Mouse (Mus musculus): ENCODE measurements around the gene Ulk3. TPM values are rescaled to one million over a fixed set of nuclear protein-coding genes. Genes with fewer than 3 reads are reported as not detected.

Ulk3 gene
- total and polyA plus RNA-seq, 3 experiments = 2.6 to 11.4 (median 10.0) TPM

DNA sequence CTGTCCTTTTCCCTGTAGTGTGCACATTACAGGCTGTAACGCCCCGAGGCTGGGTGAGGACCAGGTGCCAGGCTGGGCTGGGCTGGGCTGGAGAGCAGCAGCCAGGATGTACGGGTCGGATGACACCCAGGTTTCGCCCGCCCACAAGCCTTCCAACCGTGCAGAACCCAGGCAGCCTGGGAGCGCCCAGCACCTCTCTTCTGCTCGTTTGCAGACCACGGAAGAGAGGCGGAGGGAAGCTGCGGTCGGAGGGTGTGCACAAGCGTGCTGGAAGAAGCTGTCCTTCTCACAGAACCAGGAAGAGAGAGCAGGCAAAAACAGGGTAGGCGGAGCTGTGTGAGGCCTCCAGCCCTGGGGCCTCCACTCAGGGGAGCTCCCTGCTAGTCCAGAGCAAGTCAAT, 51.1 kb downstream of the Ulk3 start (continued):
- TF ChIP-seq SMC3 (IDR thresholded peaks at IDR 0.05; ENCODE audit: low read depth, low read length) = no peak; the same call in 1 of the 2 replicates
- TF ChIP-seq NELFE (IDR thresholded peaks at IDR 0.05; ENCODE audit: low read depth, low read length) = no peak
- TF ChIP-seq MYC (IDR thresholded peaks at IDR 0.05; ENCODE audit: low read depth, low read length) = 0 out of 2 replicates have a peak, but pooled peaks have one; percentile 49
- peak; percentile 87 for TF ChIP-seq MXI1 (IDR thresholded peaks at IDR 0.05; ENCODE audit: low read depth, low read length)
- TF ChIP-seq ZNF384 (IDR thresholded peaks at IDR 0.05; ENCODE audit: low read depth, low read length) = no peak
- 0 out of 2 replicates have a peak, but pooled peaks have one; percentile 43 for TF ChIP-seq MAFK (IDR thresholded peaks at IDR 0.05; ENCODE audit: insufficient replicate concordance, low read length)
- peak; percentile 49; the same call in 1 of the 2 replicates for TF ChIP-seq HCFC1 (IDR thresholded peaks at IDR 0.05; ENCODE audit: low read depth, low read length)

- dilution Hi-C loops (cut with MboI; ENCODE audit: extremely low pct_ligation_motif_present, extremely low pct_unique_long_range_greater_than_20kb, low sequenced_read_pairs) = no loop called here
- in situ Hi-C loops (cut with MboI; ENCODE audit: low pct_ligation_motif_present, low pct_unique_long_range_greater_than_20kb, low sequenced_read_pairs) = no loop called here
- TF ChIP-seq MAFK (IDR thresholded peaks at IDR 0.05; ENCODE audit: insufficient replicate concordance, low read length) = no peak
- TF ChIP-seq SMC3 (IDR thresholded peaks at IDR 0.05; ENCODE audit: low read depth, low read length) = no peak
- no peak for TF ChIP-seq POLR2AphosphoS2 (IDR thresholded peaks at IDR 0.05; ENCODE audit: low read depth, low read length)
- TF ChIP-seq MAX (IDR thresholded peaks at IDR 0.05; ENCODE audit: low read length) = no peak
- no peak for TF ChIP-seq JUN (IDR thresholded peaks at IDR 0.05; ENCODE audit: insufficient read depth, low read depth, low read length)
- TF ChIP-seq USF2 (conservative IDR thresholded peaks at IDR 0.05; ENCODE audit: low read depth, low read length) = no peak
Observed at GRCm38 (mm10) chr9:57641022-57641421, 51.8 kb downstream of the Ulk3 start.

GRCm38 (mm10) chr9:57641775-57642550, 52.7 kb downstream of the Ulk3 start:
- Histone ChIP-seq H3K9ac (ENCODE audit: insufficient read depth, low read depth) (peak overlapping the region; percentile 92; the same call in 1 of the 2 replicates), H3K79me2 (replicated peaks; ENCODE audit: control insufficient read depth, extremely low read depth, insufficient read depth, poor library complexity, severe bottlenecking) (peaks cover 73% of the 10 kb centered on the region), H3K4me1 (ENCODE audit: control insufficient read depth in 1 of 2, insufficient read depth in 2 of 2) (peaks cover 31 to 69% of the 10 kb centered on the region in 2 experiments), H3K4me3 (replicated peaks in 1 of 3; ENCODE audit: low read depth in 2 of 3, low read length in 2 of 3, poor library complexity in 1 of 3) (peak overlapping the region; percentile 16 to 90 (median 86)), H3K9me3 (replicated peaks; ENCODE audit: low read length) (no peaks in the 10 kb centered on the region), H3K27ac (ENCODE audit: insufficient read depth, low read depth) (peak overlapping the region; percentile 96), H3K4me2 (ENCODE audit: insufficient read depth, low read depth, poor library complexity, severe bottlenecking) (peak overlapping the region; percentile 79), H3K27me3 (replicated peaks) (no peaks in the 10 kb centered on the region), H3K36me3 (replicated peaks in 1 of 2; ENCODE audit: control insufficient read depth in 1 of 2, insufficient read depth in 1 of 2, low read length in 1 of 2) (peaks cover 3 to 19% of the 10 kb centered on the region in 2 experiments)
- in situ Hi-C loops (cut with MboI; ENCODE audit: low pct_ligation_motif_present, low pct_unique_long_range_greater_than_20kb, low sequenced_read_pairs) (no loop called here), dilution Hi-C loops (cut with MboI; ENCODE audit: extremely low pct_ligation_motif_present, extremely low pct_unique_long_range_greater_than_20kb, low sequenced_read_pairs) (no loop called here)
- TF ChIP-seq MAX (IDR thresholded peaks at IDR 0.05; ENCODE audit: low read length) = no peak
- peak; percentile 40; the same call in 1 of the 2 replicates for TF ChIP-seq ETS1 (conservative IDR thresholded peaks at IDR 0.05; ENCODE audit: low read depth, low read length)
- peak; percentile 47; the same call in 1 of the 2 replicates for TF ChIP-seq BHLHE40 (IDR thresholded peaks at IDR 0.05; ENCODE audit: low read depth, low read length)
- TF ChIP-seq POLR2A (IDR thresholded peaks at IDR 0.05; ENCODE audit: low read depth, low read length) = no peak
- no peak for TF ChIP-seq TCF12 (IDR thresholded peaks at IDR 0.05; ENCODE audit: low read depth, low read length)
- no peak for TF ChIP-seq UBTF (IDR thresholded peaks at IDR 0.05; ENCODE audit: low read depth, low read length)
- no peak for TF ChIP-seq USF2 (conservative IDR thresholded peaks at IDR 0.05; ENCODE audit: low read depth, low read length)
- TF ChIP-seq PAX5 (IDR thresholded peaks at IDR 0.05; ENCODE audit: low read length) = no peak
- TF ChIP-seq RAD21 (IDR thresholded peaks at IDR 0.05; ENCODE audit: low read depth, low read length) = no peak
- TF ChIP-seq ZC3H11A (IDR thresholded peaks at IDR 0.05; ENCODE audit: low read depth, low read length) = no peak
- no peak for TF ChIP-seq SMC3 (IDR thresholded peaks at IDR 0.05; ENCODE audit: low read depth, low read length)
- TF ChIP-seq MXI1 (IDR thresholded peaks at IDR 0.05; ENCODE audit: low read depth, low read length) = peak; percentile 67
- TF ChIP-seq TBP (conservative IDR thresholded peaks at IDR 0.05; ENCODE audit: low read depth, low read length) = no peak
- TF ChIP-seq MYC (IDR thresholded peaks at IDR 0.05; ENCODE audit: low read depth, low read length) = 0 out of 2 replicates have a peak, but pooled peaks have one; percentile 38
- TF ChIP-seq MAZ (IDR thresholded peaks at IDR 0.05; ENCODE audit: low read depth, low read length) = 0 out of 2 replicates have a peak, but pooled peaks have one; percentile 49
- no peak for DNase-seq (ENCODE audit: extremely low read depth)

More at GRCm38 (mm10) chr9:57641022-57641421, 51.8 kb downstream of the Ulk3 start:
- Histone ChIP-seq H3K36me3 (replicated peaks in 1 of 2; ENCODE audit: control insufficient read depth in 1 of 2, insufficient read depth in 1 of 2, low read length in 1 of 2) (peaks cover 3 to 24% of the 10 kb centered on the region in 2 experiments), H3K4me1 (ENCODE audit: control insufficient read depth in 1 of 2, insufficient read depth in 2 of 2) (peaks cover 31 to 69% of the 10 kb centered on the region in 2 experiments), H3K9me3 (replicated peaks; ENCODE audit: low read length) (no peaks in the 10 kb centered on the region), H3K27me3 (replicated peaks) (no peaks in the 10 kb centered on the region), H3K79me2 (replicated peaks; ENCODE audit: control insufficient read depth, extremely low read depth, insufficient read depth, poor library complexity, severe bottlenecking) (peaks cover 81% of the 10 kb centered on the region), H3K9ac (ENCODE audit: insufficient read depth, low read depth) (0 out of 2 replicates have a peak overlapping the region, but pooled peaks have one; percentile 7), H3K27ac (ENCODE audit: insufficient read depth, low read depth) (peak overlapping the region; percentile 96), H3K4me3 (replicated peaks in 1 of 3; ENCODE audit: low read depth in 2 of 3, low read length in 2 of 3, poor library complexity in 1 of 3) (no peak overlapping the region), H3K4me2 (ENCODE audit: insufficient read depth, low read depth, poor library complexity, severe bottlenecking) (peak overlapping the region; percentile 79)
- no peak for DNase-seq (ENCODE audit: extremely low read depth)

Data from CH12.LX (cell line).